Mouse (Mus musculus): ENCODE data around the gene Sun5. TPM values are rescaled to one million over a fixed set of nuclear protein-coding genes. Genes with fewer than 3 reads are reported as not detected.
"Not testable (repeated sequence)": the region's sequence is repeated elsewhere in the genome, so short reads cannot be mapped to it uniquely, and the experiment has no call there.

The Sun5 gene
- polyA plus RNA-seq, 1 experiment: not detected

DNA sequence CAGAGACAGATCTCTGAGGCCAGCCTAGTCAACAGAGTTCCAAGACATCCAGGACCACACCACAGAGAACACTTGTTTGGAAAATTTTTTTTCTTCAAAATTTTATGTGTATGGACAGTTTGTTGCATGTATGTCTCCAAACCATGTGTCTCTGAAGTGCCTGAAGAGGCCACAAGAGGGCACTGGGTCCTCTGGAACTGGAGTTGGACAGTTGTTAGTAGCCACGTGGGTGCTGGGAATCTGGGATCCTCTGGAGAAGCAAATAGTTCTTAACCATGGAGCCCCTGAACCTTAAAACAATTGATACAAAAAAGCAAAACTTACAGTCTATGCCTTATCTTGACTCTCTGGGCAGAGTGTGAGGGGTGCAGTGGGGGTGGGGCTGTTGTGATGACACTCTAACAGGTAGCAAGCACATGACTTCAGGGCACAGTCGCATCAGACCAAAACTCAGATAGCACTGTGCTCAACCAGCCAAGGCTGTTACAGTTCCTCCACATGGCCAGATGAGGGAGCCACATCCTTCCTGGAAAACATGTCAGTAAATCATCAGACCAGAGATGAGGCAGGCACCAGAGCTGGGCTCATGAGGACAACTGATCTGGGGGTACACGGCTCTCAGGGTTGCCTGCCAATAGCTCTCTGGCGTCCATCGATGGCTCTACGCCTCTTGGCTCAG lies 20.4 kb downstream of the Sun5 start:
- DNase-seq (ENCODE audit: low read depth in 1 of 2, low spot score in 2 of 2): no peak
- Histone ChIP-seq H3K4me3 (ENCODE audit: extremely low read depth, insufficient read depth, insufficient read length) (no peak overlapping the region), H3K27me3 (ENCODE audit: control insufficient read depth, insufficient read depth, low read length) (no peaks in the 10 kb centered on the region), H3K36me3 (ENCODE audit: control insufficient read depth, insufficient read depth, low read length) (no peaks in the 10 kb centered on the region), H3K4me1 (ENCODE audit: control insufficient read depth, insufficient read depth, insufficient read length) (no peaks in the 10 kb centered on the region), H3K27ac (ENCODE audit: insufficient read depth, low read length) (no peak overlapping the region)
- 56% methylated on average over 6 of the region's 6 CpGs for WGBS
- TF ChIP-seq CTCF (IDR thresholded peaks at IDR 0.05; ENCODE audit: extremely low read depth, insufficient read depth, insufficient read length, insufficient replicate concordance): peak; percentile 54; the same call in 1 of the 2 replicates
- no peak for TF ChIP-seq POLR2A (IDR thresholded peaks at IDR 0.05; ENCODE audit: low read depth, low read length)

DNA sequence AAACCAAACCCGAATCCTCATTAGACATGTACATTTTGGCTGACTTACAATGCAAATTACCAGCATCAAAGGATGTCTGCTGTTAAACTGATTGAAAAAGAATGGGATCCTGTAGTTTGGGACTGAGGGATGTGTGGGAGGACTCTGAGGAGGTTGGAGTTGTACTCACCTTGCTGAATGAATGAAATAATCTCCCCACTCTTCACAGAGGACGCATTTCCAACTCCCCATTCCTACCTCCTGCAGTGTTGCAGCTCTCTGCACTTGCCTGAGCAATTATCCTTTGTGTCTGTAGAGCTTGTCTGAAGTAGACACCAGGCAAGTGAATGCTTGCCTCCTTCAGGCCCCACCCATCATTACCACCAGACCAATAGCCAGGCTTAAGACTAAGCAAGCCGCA lies 22.5 kb downstream of the Sun5 start:
- TF ChIP-seq CTCF (IDR thresholded peaks at IDR 0.05; ENCODE audit: extremely low read depth, insufficient read depth, insufficient read length, insufficient replicate concordance) (no peak), POLR2A (IDR thresholded peaks at IDR 0.05; ENCODE audit: low read depth, low read length) (no peak)
- DNase-seq (ENCODE audit: low read depth in 1 of 2, low spot score in 2 of 2): no peak

DNA sequence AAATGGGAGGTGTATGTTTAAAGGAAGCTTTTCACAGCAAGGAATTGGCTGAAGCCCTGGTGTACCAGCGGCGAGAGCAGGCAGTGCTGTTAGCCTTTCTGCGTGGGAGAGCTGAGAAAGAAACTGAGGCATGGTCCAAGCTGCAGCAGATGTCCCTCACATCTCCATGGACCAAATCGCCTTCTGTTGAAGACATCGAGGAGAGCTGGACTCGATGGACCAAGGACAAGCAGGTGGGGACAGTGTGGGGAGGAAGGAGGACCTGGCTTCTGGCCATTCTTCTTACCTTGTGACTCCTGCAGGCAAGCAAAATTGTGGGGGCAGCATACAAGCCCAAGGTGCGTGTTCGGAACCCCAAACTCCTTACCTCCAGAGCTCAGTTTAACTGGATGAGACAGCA lies 28.0 kb downstream of the Sun5 start:
- TF ChIP-seq CTCF (IDR thresholded peaks at IDR 0.05; ENCODE audit: extremely low read depth, insufficient read depth, insufficient read length, insufficient replicate concordance) (no peak), POLR2A (IDR thresholded peaks at IDR 0.05; ENCODE audit: low read depth, low read length) (no peak)
- Histone ChIP-seq H3K27ac (ENCODE audit: insufficient read depth, low read length) (no peak overlapping the region), H3K4me3 (ENCODE audit: extremely low read depth, insufficient read depth, insufficient read length) (no peak overlapping the region), H3K27me3 (ENCODE audit: control insufficient read depth, insufficient read depth, low read length) (no peaks in the 10 kb centered on the region), H3K36me3 (ENCODE audit: control insufficient read depth, insufficient read depth, low read length) (no peaks in the 10 kb centered on the region), H3K4me1 (ENCODE audit: control insufficient read depth, insufficient read depth, insufficient read length) (no peaks in the 10 kb centered on the region)
- no peak for DNase-seq (ENCODE audit: low read depth in 1 of 2, low spot score in 2 of 2)
- WGBS: 86% methylated on average over 8 of the region's 8 CpGs

More for the DNA sequence above, 22.5 kb downstream of the Sun5 start:
- Histone ChIP-seq H3K4me1 (ENCODE audit: control insufficient read depth, insufficient read depth, insufficient read length) (no peaks in the 10 kb centered on the region), H3K36me3 (ENCODE audit: control insufficient read depth, insufficient read depth, low read length) (no peaks in the 10 kb centered on the region), H3K27me3 (ENCODE audit: control insufficient read depth, insufficient read depth, low read length) (no peaks in the 10 kb centered on the region), H3K4me3 (ENCODE audit: extremely low read depth, insufficient read depth, insufficient read length) (no peak overlapping the region), H3K27ac (ENCODE audit: insufficient read depth, low read length) (no peak overlapping the region)
- WGBS: 83% methylated on average over 3 of the region's 3 CpGs

DNA sequence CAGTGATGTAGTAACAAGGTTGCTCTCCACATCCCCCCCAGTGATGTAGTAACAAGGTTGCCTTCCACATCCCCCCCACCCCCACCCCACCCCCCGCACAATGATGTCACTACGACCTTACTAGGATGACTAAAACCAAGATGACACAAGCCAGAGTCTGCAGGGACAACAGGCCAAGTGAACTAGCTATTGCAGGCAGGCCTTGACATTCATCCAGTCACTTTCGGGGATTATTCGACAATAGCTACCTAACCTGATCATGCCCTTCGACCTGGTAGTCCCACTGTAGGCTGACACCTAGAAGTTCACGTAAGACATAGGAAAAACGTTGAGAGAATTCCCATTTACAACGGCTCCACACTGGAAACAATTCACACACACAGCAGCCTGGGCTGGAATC lies 37.6 kb downstream of the Sun5 start:
- H3K27me3 ChIP-seq (ENCODE audit: control insufficient read depth, insufficient read depth, low read length): no peaks in the 10 kb centered on the region
- no peaks in the 10 kb centered on the region for H3K4me1 ChIP-seq (ENCODE audit: control insufficient read depth, insufficient read depth, insufficient read length)
- no peak overlapping the region for H3K4me3 ChIP-seq (ENCODE audit: extremely low read depth, insufficient read depth, insufficient read length)
- H3K36me3 ChIP-seq (ENCODE audit: control insufficient read depth, insufficient read depth, low read length): no peaks in the 10 kb centered on the region
- WGBS: 87% methylated on average over 8 of the region's 8 CpGs
- TF ChIP-seq POLR2A (IDR thresholded peaks at IDR 0.05; ENCODE audit: low read depth, low read length) (no peak), CTCF (IDR thresholded peaks at IDR 0.05; ENCODE audit: extremely low read depth, insufficient read depth, insufficient read length, insufficient replicate concordance) (no peak)
- no peak for DNase-seq (ENCODE audit: low read depth in 1 of 2, low spot score in 2 of 2)
- H3K27ac ChIP-seq (ENCODE audit: insufficient read depth, low read length): no peak overlapping the region

DNA sequence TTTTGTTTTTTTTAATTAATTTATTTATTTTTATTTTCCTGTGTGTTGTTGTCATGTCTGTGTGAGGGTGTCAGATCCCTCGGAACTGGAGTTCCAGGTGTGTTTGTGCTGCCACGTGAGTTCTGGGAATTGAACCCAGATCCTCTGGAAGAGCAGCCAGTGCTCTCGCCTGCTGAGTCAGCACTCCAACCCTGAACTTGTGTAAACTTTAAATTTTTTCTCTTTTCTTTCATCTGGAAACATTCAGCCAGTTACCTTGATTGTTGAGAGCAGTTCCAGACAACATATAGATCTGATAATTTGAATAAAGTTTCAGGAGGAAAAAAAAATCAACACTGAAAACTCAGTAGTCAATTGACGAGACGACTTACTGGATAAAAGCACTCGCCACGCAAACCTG lies 42.2 kb downstream of the Sun5 start:
- no peak for DNase-seq (ENCODE audit: low read depth in 1 of 2, low spot score in 2 of 2)
- no peaks in the 10 kb centered on the region for H3K36me3 ChIP-seq (ENCODE audit: control insufficient read depth, insufficient read depth, low read length)
- no peak overlapping the region for H3K4me3 ChIP-seq (ENCODE audit: extremely low read depth, insufficient read depth, insufficient read length)
- H3K4me1 ChIP-seq (ENCODE audit: control insufficient read depth, insufficient read depth, insufficient read length): no peaks in the 10 kb centered on the region
- H3K27me3 ChIP-seq (ENCODE audit: control insufficient read depth, insufficient read depth, low read length): no peaks in the 10 kb centered on the region
- H3K27ac ChIP-seq (ENCODE audit: insufficient read depth, low read length): no peak overlapping the region
- TF ChIP-seq POLR2A (IDR thresholded peaks at IDR 0.05; ENCODE audit: low read depth, low read length): no peak
- TF ChIP-seq CTCF (IDR thresholded peaks at IDR 0.05; ENCODE audit: extremely low read depth, insufficient read depth, insufficient read length, insufficient replicate concordance): no peak
- WGBS: 85% methylated on average over 7 of the region's 7 CpGs

DNA sequence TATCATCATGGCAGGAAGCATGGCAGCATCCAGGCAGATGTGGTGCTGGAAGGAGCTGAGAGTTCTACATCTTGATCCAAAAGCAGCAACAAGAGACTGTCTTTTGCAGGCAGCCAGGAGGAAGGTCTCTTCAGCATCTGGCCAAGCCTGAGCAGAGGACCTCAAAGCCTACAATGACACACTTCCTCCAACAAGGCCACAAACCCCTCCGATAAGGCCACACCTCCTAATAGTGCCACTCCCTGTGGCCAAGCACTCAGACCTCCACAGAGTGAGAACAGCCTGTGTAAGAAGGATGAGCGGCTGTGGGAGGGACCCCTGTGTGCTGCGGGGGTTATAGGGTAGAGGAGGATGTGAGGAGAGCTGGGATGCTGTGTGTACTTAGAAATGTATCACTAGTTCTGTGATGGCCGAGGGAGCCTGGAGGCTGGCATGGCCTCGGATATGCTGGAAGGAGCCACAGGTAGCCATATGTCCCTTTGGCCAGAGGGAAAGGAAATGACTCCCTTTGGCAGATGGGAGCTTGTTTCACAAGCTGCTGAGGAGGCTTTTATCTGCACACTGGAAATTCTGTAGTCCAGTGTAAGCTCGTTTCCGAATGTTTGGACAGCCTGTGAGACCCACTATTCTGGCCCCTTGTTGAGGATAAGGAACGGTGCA lies 43.6 kb downstream of the Sun5 start:
- no peak for DNase-seq (ENCODE audit: low read depth in 1 of 2, low spot score in 2 of 2)
- Histone ChIP-seq H3K4me3 (ENCODE audit: extremely low read depth, insufficient read depth, insufficient read length) (no peak overlapping the region), H3K27me3 (ENCODE audit: control insufficient read depth, insufficient read depth, low read length) (no peaks in the 10 kb centered on the region), H3K4me1 (ENCODE audit: control insufficient read depth, insufficient read depth, insufficient read length) (no peaks in the 10 kb centered on the region), H3K36me3 (ENCODE audit: control insufficient read depth, insufficient read depth, low read length) (no peaks in the 10 kb centered on the region), H3K27ac (ENCODE audit: insufficient read depth, low read length) (no peak overlapping the region)
- TF ChIP-seq CTCF (IDR thresholded peaks at IDR 0.05; ENCODE audit: extremely low read depth, insufficient read depth, insufficient read length, insufficient replicate concordance): no peak
- TF ChIP-seq POLR2A (IDR thresholded peaks at IDR 0.05; ENCODE audit: low read depth, low read length): no peak
- whole genome bisulfite sequencing: 74% methylated on average over 8 of the region's 8 CpGs

DNA sequence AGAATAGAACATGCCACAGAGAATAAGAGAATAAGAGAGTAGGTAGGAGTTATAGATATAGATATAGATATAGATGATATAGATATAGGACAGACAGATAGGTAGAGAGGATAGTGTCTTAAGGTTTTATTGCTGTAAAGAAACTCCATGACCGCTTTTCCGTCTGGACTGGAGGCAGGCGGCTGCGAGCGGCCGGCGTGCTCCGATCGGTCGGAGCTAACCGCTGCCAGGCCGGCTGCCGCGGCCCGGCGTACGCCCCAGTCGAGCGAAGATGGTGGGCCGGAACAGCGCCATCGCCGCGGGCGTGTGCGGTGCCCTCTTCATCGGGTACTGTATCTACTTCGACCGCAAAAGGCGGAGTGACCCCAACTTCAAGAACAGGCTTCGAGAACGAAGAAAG lies 45.0 kb downstream of the Sun5 start:
- not testable (repeated sequence) for H3K4me1 ChIP-seq (ENCODE audit: control insufficient read depth, insufficient read depth, insufficient read length); H3K4me3 ChIP-seq (ENCODE audit: extremely low read depth, insufficient read depth, insufficient read length); DNase-seq (ENCODE audit: low read depth in 1 of 2, low spot score in 2 of 2); H3K36me3 ChIP-seq (ENCODE audit: control insufficient read depth, insufficient read depth, low read length); H3K27ac ChIP-seq (ENCODE audit: insufficient read depth, low read length); H3K27me3 ChIP-seq (ENCODE audit: control insufficient read depth, insufficient read depth, low read length)
- WGBS: 70% methylated on average over 32 of the region's 32 CpGs

Data from spleen, adult 2 months (tissue).